Mouse (Mus musculus) kidney, postnatal 14 days (tissue): Measurements from ENCODE around the gene Aldh3b1.

Experiments
- DNase-seq: peaks from one replicate; pipeline ENCODE4 v3.0.0; 2022; ENCODE audit warnings: mixed read lengths

Gene Aldh3b1

DNA sequence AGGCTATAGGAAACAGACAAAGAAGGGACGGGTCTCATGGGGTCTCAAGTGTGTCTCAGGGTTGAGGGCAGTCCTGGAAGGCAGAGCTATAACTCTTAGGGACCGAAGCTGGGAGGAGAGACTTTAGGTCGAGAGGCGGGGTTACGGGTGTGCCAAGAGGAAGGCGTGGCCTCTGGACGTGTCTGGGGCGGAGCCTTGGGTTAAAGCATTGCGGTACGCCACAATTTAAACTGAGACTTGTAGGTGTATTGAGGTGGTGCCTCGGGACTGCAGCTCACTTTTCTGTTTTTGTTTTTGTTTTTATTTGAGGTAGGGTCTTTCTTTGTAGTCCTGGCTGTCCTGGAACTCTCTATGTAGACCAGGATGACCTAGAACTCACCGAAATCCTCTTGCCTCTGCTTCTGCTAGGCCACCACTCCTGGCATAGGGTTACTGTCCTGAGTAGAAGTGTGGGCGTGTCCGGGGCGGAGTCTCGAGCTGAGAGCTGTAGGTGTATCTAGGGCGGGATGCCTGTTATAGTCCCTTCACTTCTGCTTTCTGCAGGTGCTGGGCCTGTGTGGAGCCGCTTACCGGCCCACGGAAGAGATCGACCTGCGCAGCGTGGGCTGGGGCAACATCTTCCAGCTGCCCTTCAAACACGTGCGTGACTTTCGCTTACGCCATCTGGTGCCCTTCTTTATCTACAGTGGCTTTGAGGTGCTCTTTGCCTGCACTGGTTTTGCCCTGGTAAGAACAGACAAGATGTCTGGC lies 13.6 kb upstream of the Aldh3b1 start:
- peak; percentile 55 for DNase-seq

DNA sequence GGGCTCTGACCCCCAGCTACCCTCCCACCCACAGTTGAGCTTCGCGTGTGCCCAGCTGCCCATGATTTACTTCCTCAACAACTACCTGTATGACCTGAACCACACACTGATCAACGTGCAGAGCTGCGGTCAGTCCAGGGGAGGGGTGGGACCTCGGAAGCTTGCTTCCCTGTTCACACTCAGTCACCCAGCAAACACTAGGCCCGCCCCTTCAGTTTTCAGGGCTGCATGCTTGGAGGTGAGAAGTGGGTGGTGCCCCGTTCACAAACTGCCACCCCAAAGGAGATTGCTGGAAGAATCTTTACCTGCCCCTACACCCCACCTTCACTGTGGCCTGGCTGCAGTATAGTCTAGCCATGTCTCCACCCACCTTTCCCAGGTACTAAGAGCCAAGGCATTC lies 12.7 kb upstream of the Aldh3b1 start:
- no peak for DNase-seq

DNA sequence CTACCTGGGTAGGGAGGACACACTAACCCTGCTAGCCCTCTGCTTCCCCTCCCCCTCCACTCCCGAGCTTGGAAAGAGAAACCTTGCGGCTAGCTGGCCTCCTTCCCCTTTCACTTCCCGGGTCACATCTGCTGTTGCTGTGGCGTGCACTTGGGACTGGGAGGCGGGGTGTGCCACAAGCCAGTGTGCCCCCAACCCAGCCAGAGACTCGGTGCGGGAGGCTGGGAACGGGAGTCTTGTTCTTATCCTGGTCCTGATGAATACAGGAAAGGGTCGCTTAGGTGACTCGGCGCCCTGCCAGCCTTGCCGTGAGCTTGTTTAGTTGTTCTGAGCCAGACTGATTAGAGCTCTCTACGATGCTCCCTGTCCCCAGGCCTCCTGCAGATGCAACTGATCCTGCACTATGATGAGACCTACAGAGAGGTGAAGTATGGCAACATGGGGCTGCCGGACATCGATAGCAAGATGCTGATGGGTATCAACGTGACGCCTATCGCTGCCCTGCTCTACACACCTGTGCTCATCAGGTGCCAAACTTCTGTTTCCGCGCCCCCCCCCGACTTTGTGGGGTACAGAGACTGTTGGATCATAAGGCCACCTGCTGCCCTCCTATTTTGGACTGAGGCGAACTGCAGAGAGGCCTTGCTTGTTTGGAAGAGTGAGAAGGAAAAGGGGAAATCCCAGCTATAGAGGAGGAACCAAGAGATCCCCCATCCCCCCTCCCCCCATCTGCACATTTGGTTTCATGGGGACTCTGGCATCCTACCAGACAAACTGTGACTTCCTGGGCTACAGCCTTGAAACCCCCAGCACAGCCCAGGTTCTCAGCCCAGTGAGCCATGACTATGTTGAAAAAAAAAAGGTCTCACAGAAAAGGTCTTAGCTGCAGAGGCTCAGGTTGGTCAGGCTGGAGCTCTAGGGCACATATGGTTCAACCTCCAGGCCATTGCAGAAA lies 6.6 kb upstream of the Aldh3b1 start:
- DNase-seq: peak; percentile 68

DNA sequence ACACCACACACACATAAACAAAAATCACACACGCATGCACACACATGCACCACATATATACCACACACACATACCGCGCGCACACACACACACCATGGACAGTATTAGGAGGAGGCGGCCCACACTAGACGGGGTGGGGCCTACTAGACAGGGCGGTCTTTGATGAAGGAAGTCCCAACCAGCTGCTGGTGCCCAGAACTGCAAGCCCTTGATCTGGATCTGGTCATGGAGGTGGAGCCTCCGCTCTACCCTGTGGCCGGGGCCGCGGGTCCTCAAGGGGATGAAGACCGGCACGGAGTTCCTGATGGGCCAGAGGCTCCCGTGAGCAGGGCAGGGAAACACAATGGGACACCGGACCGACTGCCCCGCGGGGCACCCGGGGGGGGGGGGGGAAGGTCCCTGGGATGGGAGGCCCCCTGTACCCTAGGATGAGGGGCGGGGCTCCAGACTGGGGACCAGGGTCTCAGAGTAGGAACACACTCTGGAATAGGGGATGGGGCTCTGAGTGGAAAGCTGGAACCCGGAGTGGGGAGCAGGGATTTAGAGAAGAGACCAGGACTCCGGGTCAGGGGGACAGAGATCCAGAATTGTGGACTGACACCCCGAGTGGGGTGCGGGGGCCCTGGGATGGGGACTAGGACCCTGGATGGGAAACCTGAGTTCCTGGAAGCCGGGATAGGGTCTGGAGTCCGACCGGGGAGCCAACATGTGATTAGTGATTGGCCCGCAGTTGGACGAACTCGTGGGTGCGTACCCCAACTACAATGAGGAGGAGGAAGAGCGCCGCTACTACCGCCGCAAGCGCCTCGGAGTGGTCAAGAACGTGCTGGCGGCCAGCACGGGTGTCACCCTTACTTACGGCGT lies 5.7 kb upstream of the Aldh3b1 start, which contains the start of gene Unc93b1:
Unc93b1 (plus strand) TSS at position 155 of the 864 bp plus-strand sequence.
- DNase-seq: peak; percentile 79

DNA sequence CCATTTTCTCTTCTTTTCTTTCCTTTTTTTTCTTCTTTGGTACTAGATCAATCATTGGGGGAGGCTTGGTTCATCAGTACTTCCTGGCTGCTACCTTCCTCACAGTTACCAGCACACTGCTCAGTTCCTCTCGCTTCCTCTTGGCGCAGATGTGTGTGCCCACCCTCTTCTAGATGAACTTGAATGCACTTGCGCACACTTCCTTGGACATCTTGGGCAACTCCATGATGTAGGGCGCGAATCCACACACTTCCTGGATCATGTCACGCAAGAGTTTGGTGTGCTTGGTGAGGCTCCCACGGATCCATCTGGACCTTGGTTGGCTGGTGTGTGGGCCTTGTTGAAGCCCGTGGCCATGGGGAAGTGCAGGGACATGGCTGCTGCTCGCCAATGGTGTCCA lies 2.1 kb upstream of the Aldh3b1 start:
- no peak for DNase-seq

DNA sequence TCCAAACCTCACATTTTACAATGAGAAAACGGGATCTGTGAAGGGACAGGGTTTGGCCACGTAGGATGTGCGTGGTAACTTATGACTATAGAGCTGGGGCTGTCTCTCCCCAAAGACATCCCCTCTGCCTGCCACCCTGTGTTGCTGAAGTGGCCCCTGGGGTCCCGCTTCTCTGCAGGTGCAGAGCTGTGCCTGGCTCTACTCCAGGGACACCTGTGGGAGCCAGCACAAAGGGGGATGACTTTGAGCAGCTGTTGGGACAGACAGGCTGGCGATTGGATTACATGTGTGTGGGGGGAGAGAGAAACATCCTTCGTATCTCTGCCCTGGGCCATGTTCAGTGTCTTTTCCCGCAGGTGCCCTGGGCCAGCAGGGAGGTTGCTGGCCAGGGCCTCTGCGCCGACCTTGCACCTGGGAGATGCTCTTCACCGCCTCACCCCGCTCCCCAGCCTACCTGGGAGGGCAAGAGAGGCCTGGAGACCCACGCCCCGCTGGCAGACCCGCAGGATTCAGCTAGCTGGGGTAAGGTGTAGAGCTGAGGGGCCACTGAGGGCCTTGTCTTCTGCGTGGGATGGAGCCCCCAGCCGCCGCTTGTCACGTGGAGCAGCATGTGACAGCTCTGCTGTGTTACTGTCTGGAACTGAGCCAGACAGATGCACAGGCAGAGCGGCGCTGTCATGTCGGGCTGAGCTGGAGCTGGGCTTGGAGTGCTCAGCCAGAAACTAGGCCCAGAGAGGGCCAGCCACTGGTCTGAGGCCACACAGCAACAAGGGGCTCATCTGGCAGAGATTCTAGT lies 852 bp upstream of the Aldh3b1 start:
- no peak for DNase-seq

DNA sequence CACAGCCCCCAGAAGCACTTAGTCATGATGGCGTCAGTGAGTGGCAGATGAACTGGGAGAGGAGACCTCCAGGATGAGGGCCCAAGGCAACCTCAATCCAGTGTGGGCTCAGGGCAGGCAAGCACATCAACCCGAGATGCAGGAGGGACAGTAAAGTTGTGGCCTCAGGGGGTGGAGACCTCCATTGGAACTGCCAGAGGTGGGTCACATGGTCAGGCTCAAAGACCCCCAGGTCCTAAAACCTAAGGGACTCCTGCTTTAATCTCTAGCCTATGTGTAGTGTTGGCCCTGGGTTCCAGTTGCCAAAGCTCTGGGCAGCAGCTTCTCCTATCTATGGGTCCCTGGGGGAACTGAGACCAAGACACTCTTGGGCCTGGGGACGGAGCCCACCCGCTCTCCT lies 829 bp downstream of the Aldh3b1 start:
- DNase-seq: no peak

DNA sequence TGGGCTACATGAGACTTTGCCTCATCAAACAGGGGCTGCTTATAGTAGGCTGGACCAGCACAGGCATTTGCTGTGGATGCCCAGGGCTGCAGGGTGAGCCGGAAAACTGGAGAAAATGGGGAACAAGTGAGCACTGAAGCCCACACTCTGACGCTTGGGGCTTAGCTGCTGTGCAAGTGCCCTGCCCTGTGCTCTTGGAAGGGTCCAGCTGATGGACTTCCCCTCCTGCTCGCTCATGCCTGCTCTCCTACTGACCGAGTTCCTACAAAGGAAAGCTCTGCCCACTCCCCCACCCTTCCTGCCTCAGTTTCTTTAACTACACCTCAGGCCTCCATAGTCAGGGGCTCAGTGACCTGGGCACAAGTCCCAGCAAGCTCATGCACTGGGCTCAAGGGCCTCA lies 1.6 kb downstream of the Aldh3b1 start:
- DNase-seq: no peak

DNA sequence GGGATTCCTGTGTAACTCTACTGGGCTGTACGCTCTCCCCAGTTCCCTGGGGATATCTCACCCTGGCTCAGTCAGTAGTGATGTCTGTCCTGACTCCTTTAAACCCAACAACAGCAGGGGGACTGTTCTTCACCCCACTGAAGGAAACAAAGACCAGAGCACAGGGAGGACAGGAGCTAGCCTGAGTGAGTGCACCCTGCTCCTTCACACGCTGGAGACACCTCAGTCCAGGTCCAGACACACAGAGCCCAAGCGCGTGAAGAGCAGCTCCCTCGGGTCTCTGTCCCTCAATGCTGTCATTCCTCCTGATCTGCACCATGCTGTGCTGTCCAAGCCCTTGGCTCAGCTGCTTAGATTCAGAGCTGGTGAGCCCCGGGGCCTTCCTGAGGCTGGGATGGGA lies 2.9 kb downstream of the Aldh3b1 start:
- no peak for DNase-seq

DNA sequence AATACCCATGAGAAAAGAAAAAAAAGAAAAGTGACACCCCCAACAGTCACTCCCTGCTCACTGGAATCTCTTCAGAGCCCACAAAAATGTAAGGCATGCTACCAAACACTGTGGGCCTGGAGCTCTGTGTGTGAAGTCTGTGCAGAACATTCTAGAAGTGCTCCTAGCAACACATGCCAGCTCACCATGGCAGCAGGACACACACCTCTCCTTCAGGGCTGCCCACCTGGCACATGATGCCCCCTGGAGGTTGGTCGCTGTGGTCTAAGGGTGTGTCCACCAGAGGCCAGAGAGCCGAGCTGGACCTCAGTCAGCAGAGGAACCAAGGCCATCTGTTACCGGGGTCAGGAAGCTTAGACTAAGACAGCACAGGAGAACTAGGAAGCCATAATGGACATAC lies 3.3 kb downstream of the Aldh3b1 start:
- DNase-seq: no peak

DNA sequence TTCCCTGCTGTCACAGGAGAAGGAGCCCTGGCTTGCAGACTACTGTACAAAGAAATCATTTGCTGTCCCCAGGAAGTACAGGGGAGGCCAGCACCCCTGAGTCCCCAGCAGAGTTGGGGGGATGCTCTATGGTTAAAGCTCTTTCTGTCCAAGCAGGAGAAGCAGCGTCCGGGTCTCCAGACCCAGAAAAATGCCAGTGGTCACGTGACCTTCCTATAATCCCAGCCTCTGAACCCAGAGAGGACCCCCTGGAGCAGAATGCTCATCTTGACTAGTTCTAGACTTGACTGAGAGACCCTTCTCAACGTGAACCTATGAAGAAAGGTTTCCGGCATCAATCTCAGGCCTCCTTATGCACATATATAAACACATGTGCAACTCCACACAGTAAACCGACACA lies 3.7 kb downstream of the Aldh3b1 start:
- DNase-seq: no peak

DNA sequence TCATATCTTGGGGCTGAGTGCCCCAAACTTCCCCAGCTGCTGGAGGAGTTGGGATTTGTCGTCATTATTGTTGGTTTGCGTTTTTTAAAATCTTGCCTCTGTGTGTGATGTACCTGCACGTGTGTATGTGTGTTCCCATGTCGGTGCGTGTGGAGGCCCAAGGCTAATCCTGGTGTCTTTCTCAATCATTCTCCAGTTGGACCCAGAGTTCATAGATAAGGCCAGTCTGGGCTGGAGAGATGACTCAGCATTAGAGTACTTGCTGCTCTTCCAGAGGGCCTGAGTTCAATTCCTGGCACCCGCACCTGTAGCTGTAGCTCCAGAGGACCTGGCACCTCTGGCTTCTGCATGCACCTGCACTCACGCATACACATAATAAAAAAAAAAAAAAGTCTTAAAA lies 4.7 kb downstream of the Aldh3b1 start:
- no peak for DNase-seq

DNA sequence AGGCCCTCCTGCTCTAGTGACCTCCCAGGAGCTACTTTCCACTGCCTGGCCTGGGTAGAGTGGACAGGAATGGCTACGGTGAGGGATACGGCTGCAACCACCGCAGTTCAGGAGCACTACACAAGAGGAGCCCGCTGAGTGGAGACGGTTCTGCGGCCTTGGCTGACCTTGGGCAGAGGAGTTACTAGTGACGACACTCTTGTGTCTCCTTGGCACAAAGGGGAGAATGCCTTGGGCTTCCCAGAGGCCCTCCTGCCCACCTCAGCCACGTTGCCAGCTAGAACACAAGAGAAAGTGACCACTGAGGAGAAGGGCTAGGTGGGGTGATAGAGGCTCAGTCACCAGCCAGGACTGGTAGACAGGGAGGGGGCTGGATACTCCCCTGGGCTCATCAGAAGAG lies 5.4 kb downstream of the Aldh3b1 start:
- no peak for DNase-seq

DNA sequence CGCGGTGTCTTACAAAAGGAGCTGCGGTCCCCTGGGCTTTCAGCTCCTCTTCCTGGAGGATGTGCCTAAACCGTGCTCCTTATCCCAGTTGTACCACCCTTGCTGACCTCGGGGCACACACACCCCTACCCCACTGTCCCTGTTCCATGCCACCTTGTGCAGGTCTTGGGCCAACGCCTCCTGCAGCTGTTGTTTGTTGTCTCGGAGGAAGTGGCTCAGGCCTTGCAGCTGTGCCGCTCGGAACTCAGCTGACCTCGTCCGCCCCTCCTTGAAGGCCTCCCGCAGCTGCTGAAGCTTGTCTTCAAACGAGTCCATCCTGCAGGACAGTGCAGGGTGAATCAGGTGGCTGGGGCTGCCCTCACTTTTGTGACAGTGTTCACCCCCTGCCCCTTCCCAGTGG lies 6.0 kb downstream of the Aldh3b1 start:
- peak; percentile 67 for DNase-seq

DNA sequence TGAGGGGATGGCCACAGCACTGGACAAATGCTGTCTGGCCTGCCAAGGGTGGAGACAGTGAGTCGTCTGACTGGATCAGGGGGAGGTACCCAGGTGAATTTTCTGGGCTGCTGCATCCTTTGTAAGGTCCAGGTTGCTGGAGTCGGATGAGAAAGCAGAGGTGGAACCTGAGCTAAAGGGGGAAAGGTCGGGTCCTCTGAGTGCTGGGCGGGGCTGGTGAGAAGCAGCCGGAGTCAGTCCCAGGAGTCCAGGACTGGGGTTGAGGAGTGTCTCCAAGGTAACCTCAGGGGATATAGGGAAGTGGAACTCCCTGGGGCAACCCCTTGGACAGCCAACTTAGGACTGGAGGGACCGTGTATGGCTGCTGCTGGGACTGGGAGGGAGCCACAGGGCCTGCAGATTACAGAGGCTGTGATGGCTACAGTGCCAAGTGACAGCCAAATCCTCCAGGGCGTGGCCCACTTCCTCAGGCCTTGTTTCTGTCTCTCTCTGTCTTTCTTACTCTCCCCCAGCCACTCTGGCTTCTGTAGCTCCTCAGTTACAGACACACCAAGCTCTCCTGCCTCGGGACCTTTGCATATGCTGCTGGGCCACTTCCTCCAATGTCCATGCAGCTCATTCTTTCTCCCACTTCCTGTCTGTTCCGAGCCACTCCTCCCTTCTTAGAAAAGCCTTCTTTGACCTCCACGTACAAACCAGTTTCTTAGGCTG lies 6.8 kb downstream of the Aldh3b1 start:
- no peak for DNase-seq

DNA sequence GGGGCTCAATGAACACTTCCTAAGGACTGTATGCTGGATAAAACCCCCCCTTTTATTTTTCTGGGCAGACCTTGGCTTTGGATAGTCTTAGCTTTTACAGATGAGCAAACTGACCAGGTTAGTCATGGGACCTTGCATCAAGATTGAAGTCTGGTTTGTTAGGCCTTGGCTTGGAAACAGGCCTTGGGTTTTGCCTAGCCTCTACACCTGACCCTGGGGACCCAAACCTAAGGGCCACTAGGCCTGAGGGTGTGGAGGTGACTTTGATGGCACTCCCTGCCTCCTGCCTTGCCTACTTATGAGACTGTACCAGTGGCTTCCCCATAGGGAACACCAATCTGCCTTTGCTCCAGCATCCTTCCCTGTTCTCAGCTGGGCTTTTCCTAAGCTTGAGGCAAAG lies 9.7 kb downstream of the Aldh3b1 start:
- DNase-seq: no peak

DNA sequence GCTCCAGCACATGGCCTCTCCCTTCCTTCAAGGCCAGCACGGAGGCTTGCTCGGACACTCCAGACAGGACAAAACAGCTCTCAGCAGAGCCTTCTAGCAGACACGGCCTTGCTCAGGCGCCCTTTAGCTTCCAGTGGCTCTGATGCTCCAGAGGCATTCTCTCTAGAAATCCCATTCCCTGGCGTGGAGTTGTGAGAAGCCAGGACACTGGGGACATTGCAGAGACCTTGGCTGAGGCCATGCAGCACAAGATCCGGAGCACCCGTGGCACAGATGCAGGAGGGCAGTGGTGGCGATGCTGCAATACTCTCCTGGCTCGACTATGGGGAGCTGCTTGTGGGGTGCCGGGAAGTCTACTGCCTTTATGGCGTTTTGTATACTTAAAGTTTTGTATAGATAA lies 12.9 kb downstream of the Aldh3b1 start:
- no peak for DNase-seq

DNA sequence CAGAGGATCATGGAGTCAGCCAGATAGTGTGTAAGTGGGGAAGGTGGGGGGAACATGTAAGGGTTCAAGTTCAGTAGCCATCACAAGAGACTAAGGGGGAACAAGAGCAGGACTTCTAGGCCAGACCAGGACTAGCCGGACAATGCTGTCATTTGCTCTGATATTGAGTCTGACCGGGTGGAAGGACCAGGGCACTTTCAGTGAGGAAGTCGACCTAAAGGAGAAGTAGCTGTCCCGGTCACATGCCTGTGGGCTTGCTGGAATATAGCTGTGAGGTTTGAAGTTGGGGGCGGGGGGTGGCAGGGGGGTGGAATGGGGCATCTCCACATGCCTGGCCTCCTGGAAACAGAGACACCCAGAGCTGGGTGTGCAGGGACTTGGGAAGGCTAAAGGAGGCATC lies 15.1 kb downstream of the Aldh3b1 start:
- DNase-seq: no peak

DNA sequence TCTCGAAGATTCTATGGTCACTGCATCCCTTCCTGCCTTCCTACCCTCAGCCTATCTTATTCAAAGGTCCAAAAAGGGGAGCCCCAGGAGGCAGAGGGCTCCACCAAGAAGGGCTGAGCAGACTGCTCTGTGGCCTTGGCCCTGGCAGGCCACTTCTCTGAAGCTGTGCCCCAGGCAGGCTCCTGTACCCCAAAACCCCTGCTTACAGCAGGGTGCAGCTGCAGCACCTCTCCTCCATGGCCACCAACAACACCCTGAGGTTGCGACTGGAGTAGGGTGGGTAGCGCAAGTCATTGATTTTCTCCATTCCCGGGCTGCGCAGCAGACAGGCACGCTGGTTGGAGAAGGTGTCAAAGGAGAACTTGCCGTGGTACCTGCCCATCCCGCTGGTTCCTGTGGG lies 15.9 kb downstream of the Aldh3b1 start:
- DNase-seq: no peak

DNA sequence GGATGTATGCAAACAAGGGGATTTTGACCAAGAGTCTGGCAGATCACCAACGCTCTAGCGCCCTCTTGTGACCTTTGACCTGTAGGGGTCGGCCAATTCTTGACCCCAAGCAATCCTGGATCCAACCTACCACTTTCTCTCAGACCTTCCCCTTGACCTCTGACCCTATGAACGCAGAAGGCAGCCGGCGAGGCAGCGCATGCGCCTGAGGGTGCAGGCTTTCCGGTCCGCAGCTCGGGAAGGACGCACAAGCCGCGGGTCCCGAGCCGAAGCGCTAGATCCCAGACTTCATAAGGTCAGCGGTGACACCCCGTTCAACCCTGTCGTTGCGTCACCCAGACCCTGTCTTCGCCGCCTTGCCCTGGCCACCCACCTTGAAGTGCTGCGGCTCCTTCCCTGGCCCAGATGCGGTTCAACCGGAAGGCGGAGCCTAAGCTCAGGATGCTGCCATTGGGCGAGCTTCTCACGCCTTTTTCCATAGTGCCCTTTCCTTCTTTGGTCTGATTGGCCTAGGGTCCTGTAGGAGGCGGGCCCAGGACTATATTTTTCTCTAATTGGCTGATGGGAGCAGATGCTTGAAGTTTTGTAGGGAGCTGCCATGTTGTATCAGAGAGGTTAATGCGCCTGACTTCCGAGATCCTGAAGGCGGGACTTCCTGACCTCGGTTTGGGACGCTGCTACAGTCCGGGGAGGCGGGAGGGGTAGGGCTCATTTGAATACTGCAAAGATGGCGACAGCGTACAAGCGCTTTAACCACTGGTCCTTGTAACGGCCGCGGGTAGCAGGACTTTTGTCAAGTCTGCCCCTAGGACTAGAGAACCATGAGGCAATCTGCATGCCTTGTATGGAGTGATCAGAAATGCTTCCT lies 17.0 kb downstream of the Aldh3b1 start, which contains the start of gene Ndufs8:
Ndufs8 (minus strand) TSS at position 438 of the 868 bp plus-strand sequence.
- DNase-seq: peak; percentile 96
